ENCODE assay signal across 31 mouse cellular contexts in the genomic region with DNA sequence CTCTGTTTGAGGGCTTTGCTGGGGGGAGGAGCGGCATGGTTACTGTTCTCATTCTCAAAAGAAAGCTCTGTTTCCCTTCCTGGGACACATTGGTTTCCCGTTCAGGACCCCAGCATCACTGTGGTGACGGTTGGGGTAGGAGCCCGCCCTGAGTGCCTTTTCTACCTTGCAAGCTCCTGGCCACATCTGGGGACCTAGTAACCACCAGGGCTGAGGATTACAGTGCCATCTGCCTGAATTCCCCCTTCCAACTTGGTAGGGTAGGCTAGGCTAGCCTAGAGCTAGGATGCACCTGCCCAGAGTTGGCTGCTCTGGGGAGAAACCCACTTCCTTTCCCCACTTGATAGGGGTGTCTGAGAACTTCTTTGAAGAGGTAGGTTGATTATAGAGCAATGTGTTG. TPM values are rescaled to one million over a fixed set of nuclear protein-coding genes. Genes with fewer than 3 reads are reported as not detected.
DNase-seq lines count a peak whose midpoint lies in the region; ATAC-seq lines count a peak whose summit lies in the region.
"Had no signal": no experiment of that assay in that cellular context is flagged by ENCODE, and none has a peak within 500 bp of the region (broad histone marks: within the 10 kb centered on the region; RNA-seq: fewer than 3 reads in every experiment).

No protein-coding gene starts in this region.

- H3K36me3 ChIP-seq in intestine, embryonic 14.5 days (ENCODE audit: control insufficient read depth, insufficient read depth, low read length): peaks cover 47% of the 10 kb centered on the region
- H3K36me3 ChIP-seq in intestine, embryonic 16.5 days (ENCODE audit: control insufficient read depth, insufficient read depth, low read length): peaks cover 15% of the 10 kb centered on the region
- peaks cover 14% of the 10 kb centered on the region for H3K36me3 ChIP-seq in splenic B cell, adult 2 months (ENCODE audit: control insufficient read depth, insufficient read depth, low read length, poor library complexity, severe bottlenecking)
- H3K36me3 ChIP-seq in midbrain, embryonic 14.5 days (ENCODE audit: control insufficient read depth, insufficient read depth, low read length): peaks cover 46% of the 10 kb centered on the region

- no peak overlapping the region for H3K9ac ChIP-seq in intestine, embryonic 14.5 days (ENCODE audit: low read length)
- H3K9ac ChIP-seq in intestine, embryonic 16.5 days (ENCODE audit: low read depth, low read length): no peak overlapping the region
- H3K9ac ChIP-seq in midbrain, embryonic 14.5 days (replicated peaks; ENCODE audit: low read length): no peak overlapping the region
- H3K9ac ChIP-seq: embryonic facial prominence, embryonic 15.5 days; heart, embryonic 12.5 days; hindbrain, embryonic 14.5 days; kidney, embryonic 15.5 days; limb, embryonic 13.5 days; liver, embryonic 14.5 days; lung, embryonic 14.5 days; neural tube, embryonic 12.5 days; stomach, embryonic 15.5 days had no signal

- H3K27ac ChIP-seq in intestine, embryonic 14.5 days (ENCODE audit: low read depth): no peak overlapping the region
- H3K27ac ChIP-seq in intestine, embryonic 16.5 days (ENCODE audit: low read length): no peak overlapping the region
- no peak overlapping the region for H3K27ac ChIP-seq in midbrain, embryonic 14.5 days (replicated peaks; ENCODE audit: low read depth, low read length)
- H3K27ac ChIP-seq: embryonic facial prominence, embryonic 10.5 days; embryonic facial prominence, embryonic 15.5 days; heart, adult 2 months; hindbrain, embryonic 14.5 days; kidney, embryonic 15.5 days; limb, embryonic 13.5 days; liver, embryonic 14.5 days; midbrain, embryonic 10.5 days; neural tube, embryonic 12.5 days; stomach, embryonic 15.5 days had no signal

- H3K4me1 ChIP-seq in intestine, embryonic 14.5 days (replicated peaks; ENCODE audit: control insufficient read depth, insufficient read depth, low read length): peaks cover 11% of the 10 kb centered on the region
- peaks cover 18% of the 10 kb centered on the region for H3K4me1 ChIP-seq in intestine, embryonic 16.5 days (ENCODE audit: control insufficient read depth, insufficient read depth, low read length)
- H3K4me1 ChIP-seq in midbrain, embryonic 14.5 days (ENCODE audit: control insufficient read depth, insufficient read depth, low read length): peaks cover 16% of the 10 kb centered on the region

- no peak for ATAC-seq in intestine, embryonic 14.5 days (replicated peaks; ENCODE audit: low FRiP score, low TSS enrichment, low read depth)
- no peak for ATAC-seq in intestine, embryonic 16.5 days
- ATAC-seq in midbrain, embryonic 14.5 days (ENCODE audit: low FRiP score, low TSS enrichment): no peak
- ATAC-seq in megakaryocyte progenitor cell, adult 5-6 weeks (replicated peaks; ENCODE audit: poor library complexity): no peak
- ATAC-seq: forebrain, embryonic 14.5 days; midbrain, embryonic 16.5 days; Patski had no signal

- DNase-seq in intestine, embryonic 14.5 days (ENCODE audit: low spot score): peak; percentile 39
- peak; percentile 58 for DNase-seq in CD8-positive naive resting alpha-beta T cell, adult 2 months (ENCODE audit: low read depth in 2 of 2, low spot score in 2 of 2)
- DNase-seq in splenic B cell, adult 2 months (ENCODE audit: low read depth, low spot score): peak; percentile 30
- DNase-seq in thymus, postnatal 14 days: peak; percentile 82
- no peak for DNase-seq in gastrocnemius, postnatal 25 days
- DNase-seq in midbrain, embryonic 14.5 days: no peak
- DNase-seq: adrenal gland, postnatal 14 days; cerebellum, adult 18-20 months; cerebellum, postnatal 14 days; gastrocnemius, postnatal 14 days; heart, adult 2 months; heart, postnatal 4 days; kidney, adult 18-20 months; kidney, postnatal 25 days; lung, embryonic 14.5 days; lung, postnatal 14 days had no signal

- no peak overlapping the region for H3K4me2 ChIP-seq in intestine, embryonic 14.5 days (ENCODE audit: low read length)
- H3K4me2 ChIP-seq in intestine, embryonic 16.5 days (ENCODE audit: low read depth, low read length): no peak overlapping the region
- H3K4me2 ChIP-seq in midbrain, embryonic 14.5 days (ENCODE audit: low read length): no peak overlapping the region
- H3K4me2 ChIP-seq: embryonic facial prominence, embryonic 15.5 days; heart, embryonic 12.5 days; hindbrain, embryonic 14.5 days; kidney, embryonic 15.5 days; limb, embryonic 13.5 days; lung, embryonic 14.5 days; neural tube, embryonic 12.5 days; stomach, embryonic 15.5 days had no signal

- WGBS in intestine, embryonic 14.5 days: 92% methylated on average over 4 of the region's 4 CpGs
- WGBS in intestine, embryonic 16.5 days: 93% methylated on average over 4 of the region's 4 CpGs
- WGBS in midbrain, embryonic 14.5 days: 94% methylated on average over 4 of the region's 4 CpGs

- no peaks in the 10 kb centered on the region for H3K27me3 ChIP-seq in intestine, embryonic 14.5 days (replicated peaks; ENCODE audit: control insufficient read depth, insufficient read depth, low read length)
- H3K27me3 ChIP-seq in intestine, embryonic 16.5 days (replicated peaks; ENCODE audit: control insufficient read depth, insufficient read depth, low read length): no peaks in the 10 kb centered on the region
- no peaks in the 10 kb centered on the region for H3K27me3 ChIP-seq in splenic B cell, adult 2 months (ENCODE audit: control insufficient read depth, insufficient read depth, low read length, poor library complexity, severe bottlenecking)
- H3K27me3 ChIP-seq in midbrain, embryonic 14.5 days (ENCODE audit: control insufficient read depth, insufficient read depth, low read length): no peaks in the 10 kb centered on the region
- H3K27me3 ChIP-seq: embryonic facial prominence, embryonic 15.5 days; heart, embryonic 12.5 days; kidney, embryonic 15.5 days; limb, embryonic 13.5 days; neural tube, embryonic 12.5 days; Patski; stomach, embryonic 15.5 days had no signal

- no peak overlapping the region for H3K4me3 ChIP-seq in intestine, embryonic 14.5 days (ENCODE audit: low read depth, low read length)
- H3K4me3 ChIP-seq in intestine, embryonic 16.5 days (ENCODE audit: low read length): no peak overlapping the region
- H3K4me3 ChIP-seq in midbrain, embryonic 14.5 days (replicated peaks; ENCODE audit: low read depth, low read length): no peak overlapping the region
- H3K4me3 ChIP-seq: embryonic facial prominence, embryonic 10.5 days; embryonic facial prominence, embryonic 15.5 days; heart, adult 2 months; heart, embryonic 12.5 days; kidney, embryonic 15.5 days; limb, embryonic 13.5 days; midbrain, embryonic 10.5 days; neural tube, embryonic 12.5 days; stomach, embryonic 15.5 days had no signal

- H3K9me3 ChIP-seq in intestine, embryonic 14.5 days (ENCODE audit: control insufficient read depth, low read length): no peaks in the 10 kb centered on the region
- H3K9me3 ChIP-seq in intestine, embryonic 16.5 days (ENCODE audit: control insufficient read depth, low read length): no peaks in the 10 kb centered on the region
- no peaks in the 10 kb centered on the region for H3K9me3 ChIP-seq in midbrain, embryonic 14.5 days (ENCODE audit: control insufficient read depth, low read length)
- H3K9me3 ChIP-seq: embryonic facial prominence, embryonic 10.5 days; embryonic facial prominence, embryonic 15.5 days; heart, embryonic 12.5 days; kidney, embryonic 15.5 days; limb, embryonic 13.5 days; midbrain, embryonic 10.5 days; neural tube, embryonic 12.5 days; stomach, embryonic 15.5 days had no signal

RNA-seq across cellular contexts. Expression of a gene that starts 3.9 kb away (rescaled TPM):
- polyA plus RNA-seq in intestine, embryonic 14.5 days (2014; fragmentation: Nextera tagmentation; extraction: Ambion mirVana): 46.5 and 48.7 TPM in 2 replicates
- polyA plus RNA-seq in intestine, embryonic 16.5 days (2015; fragmentation: Nextera tagmentation; extraction: Ambion mirVana): 46.7 and 52.0 TPM in 2 replicates
- total RNA-seq in gastrocnemius, postnatal 25 days (2021): 1 to 10 TPM; 4.6 to 6.0 TPM
- 46.2 TPM in 2 replicates for polyA plus RNA-seq in midbrain, embryonic 14.5 days (2014; fragmentation: Nextera tagmentation; extraction: Ambion mirVana)
- total RNA-seq in megakaryocyte progenitor cell, adult 5-6 weeks (2015): 45.5 and 47.6 TPM in 2 replicates
- total RNA-seq in megakaryocyte progenitor cell, adult 5-6 weeks (2017): 26.2 and 28.0 TPM in 2 replicates

RNA-seq across cellular contexts. Expression of a gene that starts 4.2 kb away (rescaled TPM):
- 660 and 684 TPM in 2 replicates for polyA plus RNA-seq in intestine, embryonic 14.5 days (2014; fragmentation: Nextera tagmentation; extraction: Ambion mirVana)
- 660 and 691 TPM in 2 replicates for polyA plus RNA-seq in intestine, embryonic 16.5 days (2015; fragmentation: Nextera tagmentation; extraction: Ambion mirVana)
- total RNA-seq in gastrocnemius, postnatal 25 days (2021): 100 to 1,000 TPM; 313 to 489 TPM
- polyA plus RNA-seq in midbrain, embryonic 14.5 days (2014; fragmentation: Nextera tagmentation; extraction: Ambion mirVana): 987 and 1,278 TPM in 2 replicates
- total RNA-seq in megakaryocyte progenitor cell, adult 5-6 weeks (2015): 363 and 424 TPM in 2 replicates
- total RNA-seq in megakaryocyte progenitor cell, adult 5-6 weeks (2017): 324 and 345 TPM in 2 replicates

RNA-seq across cellular contexts. Expression of a gene that starts 40.6 kb away (rescaled TPM):
- 158 and 160 TPM in 2 replicates for polyA plus RNA-seq in intestine, embryonic 14.5 days (2014; fragmentation: Nextera tagmentation; extraction: Ambion mirVana)
- 153 and 171 TPM in 2 replicates for polyA plus RNA-seq in intestine, embryonic 16.5 days (2015; fragmentation: Nextera tagmentation; extraction: Ambion mirVana)
- 10 to 100 TPM; 18.9 to 20.4 TPM for total RNA-seq in gastrocnemius, postnatal 25 days (2021)
- 106 and 116 TPM in 2 replicates for polyA plus RNA-seq in midbrain, embryonic 14.5 days (2014; fragmentation: Nextera tagmentation; extraction: Ambion mirVana)
- 14.7 and 19.0 TPM in 2 replicates for total RNA-seq in megakaryocyte progenitor cell, adult 5-6 weeks (2015)
- 14.3 and 17.8 TPM in 2 replicates for total RNA-seq in megakaryocyte progenitor cell, adult 5-6 weeks (2017)

RNA-seq across cellular contexts. Expression of a gene that starts 45.5 kb away (rescaled TPM):
- polyA plus RNA-seq in intestine, embryonic 14.5 days (2014; fragmentation: Nextera tagmentation; extraction: Ambion mirVana): 364 and 372 TPM in 2 replicates
- 418 and 429 TPM in 2 replicates for polyA plus RNA-seq in intestine, embryonic 16.5 days (2015; fragmentation: Nextera tagmentation; extraction: Ambion mirVana)
- 100 to 1,000 TPM; 349 to 360 TPM for total RNA-seq in gastrocnemius, postnatal 25 days (2021)
- 346 and 405 TPM in 2 replicates for polyA plus RNA-seq in midbrain, embryonic 14.5 days (2014; fragmentation: Nextera tagmentation; extraction: Ambion mirVana)
- 158 and 163 TPM in 2 replicates for total RNA-seq in megakaryocyte progenitor cell, adult 5-6 weeks (2015)
- total RNA-seq in megakaryocyte progenitor cell, adult 5-6 weeks (2017): 252 and 255 TPM in 2 replicates

RNA-seq across cellular contexts. Expression of a gene that starts 54.6 kb away (rescaled TPM):
- polyA plus RNA-seq in intestine, embryonic 14.5 days (2014; fragmentation: Nextera tagmentation; extraction: Ambion mirVana): 1.3 and 2.0 TPM in 2 replicates
- polyA plus RNA-seq in intestine, embryonic 16.5 days (2015; fragmentation: Nextera tagmentation; extraction: Ambion mirVana): 1.2 and 1.5 TPM in 2 replicates
- total RNA-seq in gastrocnemius, postnatal 25 days (2021): under 1 TPM; 0.13 to 0.15 TPM
- 0.72 and 1.3 TPM in 2 replicates for polyA plus RNA-seq in midbrain, embryonic 14.5 days (2014; fragmentation: Nextera tagmentation; extraction: Ambion mirVana)
- total RNA-seq in megakaryocyte progenitor cell, adult 5-6 weeks (2015): 0.10 TPM in 1 of 2 replicates, not detected in the other
- 0.87 and 1.6 TPM in 2 replicates for total RNA-seq in megakaryocyte progenitor cell, adult 5-6 weeks (2017)

Comparison
In these comparisons a context has a peak if more than half of its experiments do, and no peak if none do; other contexts are left out.
1. DNase-seq: peak in intestine, embryonic 14.5 days (single experiment), CD8-positive naive resting alpha-beta T cell, adult 2 months (2 of 2), splenic B cell, adult 2 months (single experiment) and thymus, postnatal 14 days (single experiment); none in gastrocnemius, postnatal 25 days (single experiment) and midbrain, embryonic 14.5 days (single experiment).